Mouse (Mus musculus) skeletal muscle tissue, postnatal 0 days (tissue): ENCODE measurements around the gene Diras1. TPM values are rescaled to one million over a fixed set of nuclear protein-coding genes. Genes with fewer than 3 reads are reported as not detected.

Experiments
- polyA plus RNA-seq: library from polyadenylated mRNA; unstranded; fragments of >200 nt; fragmentation: Nextera tagmentation; extraction: Ambion mirVana; gene quantifications from 2 replicates; pipeline ENCODE4 v1.2.1, GENCODE M21; 2015

Gene Diras1
- 0.06 TPM in 1 of 2 replicates, not detected in the other for polyA plus RNA-seq

GRCm38 (mm10) chr10:81025639-81026275, at the start of gene Diras1:
Diras1 (minus strand) TSS chr10:81025662.

DNA sequence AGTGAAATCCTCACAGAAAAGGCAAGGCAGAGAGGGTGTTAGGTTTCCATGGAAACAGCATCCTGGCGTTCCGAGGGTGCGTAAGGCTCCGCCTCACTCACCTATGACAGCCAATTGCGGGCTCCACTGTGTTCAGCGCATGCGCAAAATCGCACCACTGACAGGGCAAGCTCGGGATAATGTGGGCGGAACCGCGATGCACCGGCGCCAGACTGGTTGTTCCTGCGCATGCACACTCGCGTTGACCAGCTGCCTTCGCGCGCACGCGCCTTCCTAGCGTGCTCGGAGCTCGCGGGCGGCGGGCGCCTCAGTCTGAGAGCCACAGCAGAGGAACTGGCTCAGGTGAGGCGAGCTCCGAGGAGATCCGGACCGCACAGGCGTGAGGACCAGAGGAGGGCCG, 44.4 kb upstream of the Diras1 start, which contains the start of gene Thop1:
Gene Thop1 (plus strand): TSS at position 200 of the 400 bp plus-strand sequence.

DNA sequence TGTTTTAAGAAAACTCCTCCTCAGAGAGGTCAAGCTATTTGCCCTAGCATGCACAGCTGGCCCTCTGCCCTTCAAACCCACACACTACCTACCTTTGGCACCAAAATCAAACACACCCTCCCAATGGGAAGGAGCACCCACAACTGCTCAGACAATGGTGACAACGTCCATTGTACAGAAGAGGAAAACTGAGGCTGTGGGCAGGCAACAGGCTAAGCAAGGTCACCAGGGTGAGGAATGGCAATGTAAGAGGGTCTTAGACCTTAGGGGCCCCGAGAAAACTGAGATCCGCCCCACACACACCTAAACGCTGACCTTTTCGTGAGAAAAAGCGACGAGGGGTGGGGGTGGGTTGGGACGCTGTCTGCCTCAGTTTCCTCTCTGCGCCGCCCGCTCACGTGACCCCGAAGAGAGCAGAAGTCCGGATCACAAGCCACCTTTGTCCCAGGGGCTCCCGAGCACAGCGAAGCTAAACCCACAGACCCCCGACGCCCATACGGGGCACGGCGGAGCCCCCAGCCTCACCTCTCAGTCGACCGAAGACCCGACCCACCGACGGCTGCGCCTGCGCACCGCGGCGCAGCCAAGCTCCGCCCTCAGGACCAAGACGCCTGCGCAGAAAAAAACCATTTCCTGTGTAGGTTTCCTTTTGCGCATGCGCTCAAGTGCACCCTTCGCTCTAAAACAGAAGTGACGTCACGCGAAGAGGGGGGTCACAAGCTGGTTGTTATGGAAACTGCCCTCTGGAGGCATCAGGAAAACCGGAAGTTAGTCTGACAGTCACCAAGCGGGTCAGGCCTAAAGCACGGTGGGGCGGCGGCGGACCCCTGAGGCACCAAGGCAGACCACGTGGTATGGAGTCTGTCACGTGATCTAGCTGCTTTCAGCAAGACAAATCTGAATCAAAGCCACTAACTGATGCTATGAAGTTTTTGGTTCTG, 34.4 kb upstream of the Diras1 start, which contains the start of gene Sgta:
Gene Sgta (minus strand): TSS at position 579 of the 941 bp plus-strand sequence.

GRCm38 (mm10) chr10:81036988-81037580, 11.6 kb upstream of the Diras1 start, which contains the start of gene Slc39a3:
Slc39a3 (minus strand) TSS chr10:81037426.

GRCm38 (mm10) chr10:81014393-81015384, 10.8 kb downstream of the Diras1 start, which contains the start of gene Gng7:
Gng7 (minus strand) TSS chr10:81014945.

Other genes starting within 250 kb of the Diras1 start
- 28.5 and 34.2 TPM in 2 replicates for gene Sf3a2, start 227.5 kb downstream of the Diras1 start, polyA plus RNA-seq
- 44.2 and 55.6 TPM in 2 replicates for gene Plekhj1, start 227.0 kb downstream of the Diras1 start, polyA plus RNA-seq
- not detected in 2 replicates for gene Amh, start 220.4 kb downstream of the Diras1 start, polyA plus RNA-seq
- gene Jsrp1, start 212.2 kb downstream of the Diras1 start, polyA plus RNA-seq: 278 and 284 TPM in 2 replicates
- 1,304 and 1,343 TPM in 2 replicates for gene Oaz1, start 199.0 kb downstream of the Diras1 start, polyA plus RNA-seq
- gene Lingo3, start 181.6 kb downstream of the Diras1 start, polyA plus RNA-seq: 8.9 and 10.0 TPM in 2 replicates
- gene Lsm7, start 170.5 kb downstream of the Diras1 start, polyA plus RNA-seq: 171 and 175 TPM in 2 replicates
- 20.0 and 20.7 TPM in 2 replicates for gene Sppl2b, start 170.4 kb downstream of the Diras1 start, polyA plus RNA-seq
- not detected in 2 replicates for gene Tmprss9, start 153.8 kb downstream of the Diras1 start, polyA plus RNA-seq
- gene Timm13, start 124.7 kb downstream of the Diras1 start, polyA plus RNA-seq: 239 and 241 TPM in 2 replicates
- gene Lmnb2, start 107.4 kb downstream of the Diras1 start, polyA plus RNA-seq: 23.4 and 25.6 TPM in 2 replicates
- 24.5 and 29.0 TPM in 2 replicates for gene Gadd45b, start 95.6 kb downstream of the Diras1 start, polyA plus RNA-seq
- gene Gng7, start 10.7 kb downstream of the Diras1 start, polyA plus RNA-seq: 1.6 TPM in 2 replicates
- gene Slc39a3, start 11.8 kb upstream of the Diras1 start, polyA plus RNA-seq: 7.3 and 9.2 TPM in 2 replicates
- gene Sgta, start 34.5 kb upstream of the Diras1 start, polyA plus RNA-seq: 117 and 131 TPM in 2 replicates
- 34.9 and 40.3 TPM in 2 replicates for gene Thop1, start 44.4 kb upstream of the Diras1 start, polyA plus RNA-seq
- 0.54 and 1.2 TPM in 2 replicates for gene Creb3l3, start 73.2 kb upstream of the Diras1 start, polyA plus RNA-seq
- gene Map2k2, start 80.3 kb upstream of the Diras1 start, polyA plus RNA-seq: 143 and 155 TPM in 2 replicates
- gene Zbtb7a, start 109.6 kb upstream of the Diras1 start, polyA plus RNA-seq: 29.7 and 34.0 TPM in 2 replicates
- 20.9 and 22.3 TPM in 2 replicates for gene Pias4, start 142.3 kb upstream of the Diras1 start, polyA plus RNA-seq
- 392 and 402 TPM in 2 replicates for gene Eef2, start 151.0 kb upstream of the Diras1 start, polyA plus RNA-seq
- gene Dapk3, start 157.3 kb upstream of the Diras1 start, polyA plus RNA-seq: 44.3 and 52.5 TPM in 2 replicates
- gene 4930442H23Rik, start 158.2 kb upstream of the Diras1 start, polyA plus RNA-seq: not detected in 2 replicates
- gene Nmrk2, start 176.4 kb upstream of the Diras1 start, polyA plus RNA-seq: 2.9 and 4.7 TPM in 2 replicates
- gene Atcay, start 205.2 kb upstream of the Diras1 start, polyA plus RNA-seq: 0.26 and 0.45 TPM in 2 replicates
- gene Zfr2, start 207.5 kb upstream of the Diras1 start, polyA plus RNA-seq: 2.3 and 2.5 TPM in 2 replicates
- gene Matk, start 227.3 kb upstream of the Diras1 start, polyA plus RNA-seq: 0.65 and 0.90 TPM in 2 replicates
- gene Mrpl54, start 241.3 kb upstream of the Diras1 start, polyA plus RNA-seq: 201 and 207 TPM in 2 replicates
- gene Apba3, start 241.3 kb upstream of the Diras1 start, polyA plus RNA-seq: 50.7 and 53.6 TPM in 2 replicates